Mouse (Mus musculus) lung, adult 2 months (tissue): Measurements from ENCODE around the gene Myh8. TPM values are rescaled to one million over a fixed set of nuclear protein-coding genes. Genes with fewer than 3 reads are reported as not detected.

Experiments used
- DNase-seq: peaks from one replicate; pipeline ENCODE4 v3.0.0; 2022
- H3K4me1 ChIP-seq: fragments of 200-500 bp; 2 replicates; pipeline ENCODE4 v1.6.1; 2011; ENCODE audit warnings: low read length; ENCODE audit not compliant: control insufficient read depth, insufficient read depth
- H3K4me3 ChIP-seq: fragments of 200-500 bp; replicated peaks from 2 replicates; pipeline ENCODE3; 2011; ENCODE audit warnings: low read depth, mild to moderate bottlenecking, control low read depth, low read length; ENCODE audit errors: extremely low read depth
- CTCF ChIP-seq: fragments of 200-500 bp; IDR thresholded peaks from 2 replicates; pipeline ENCODE4 v1.5.1; 2011; ENCODE audit warnings: mild to moderate bottlenecking, low read length, control low read depth; ENCODE audit not compliant: insufficient read depth
- POLR2A ChIP-seq: fragments of 200-500 bp; IDR thresholded peaks from 2 replicates; pipeline ENCODE4 v1.6.1; 2011; ENCODE audit warnings: low read depth, mild to moderate bottlenecking, control low read depth, low read length, borderline replicate concordance; ENCODE audit errors: extremely low read depth
- WGBS: fragments of 180-500 bp; shearing (Covaris S2); methylation state at CpG from one replicate; pipeline ENCODE4 v1.1.7; 2018; 5-methylcytosine and 5-hydroxymethylcytosine counted together
- polyA plus RNA-seq: library from polyadenylated mRNA; depleted of rRNA; stranded (reverse); fragments of >200 nt; gene quantifications from 2 replicates; pipeline ENCODE4 v1.2.3, GENCODE M21; 2012; rRNA removed

The Myh8 gene
- polyA plus RNA-seq, 1 experiment = 41.6 TPM

GRCm38 (mm10) chr11:67350153-67350768 is 73.3 kb downstream of the Myh8 start:
- WGBS = 47% methylated on average over 14 of the region's 14 CpGs
- no peak overlapping the region for H3K4me3 ChIP-seq
- TF ChIP-seq CTCF = peak; percentile 88
- TF ChIP-seq POLR2A = no peak
- no peaks in the 10 kb centered on the region for H3K4me1 ChIP-seq
- peak; percentile 57 for DNase-seq

- no peak for DNase-seq
- 49% methylated on average over 4 of the region's 4 CpGs for WGBS
- Histone ChIP-seq H3K4me1 (no peaks in the 10 kb centered on the region), H3K4me3 (no peak overlapping the region)
- TF ChIP-seq CTCF = no peak
- no peak for TF ChIP-seq POLR2A
Measured at GRCm38 (mm10) chr11:67353011-67353410, 76.1 kb downstream of the Myh8 start.

- whole genome bisulfite sequencing = 56% methylated on average over 10 of the region's 10 CpGs
- no peak for DNase-seq
- Histone ChIP-seq H3K4me3 (no peak overlapping the region), H3K4me1 (no peaks in the 10 kb centered on the region)
- TF ChIP-seq POLR2A = no peak
- TF ChIP-seq CTCF = no peak
Measured at GRCm38 (mm10) chr11:67358031-67358430, 81.1 kb downstream of the Myh8 start.

Other genes with a start within 250 kb of the Myh8 start
- 10.2 and 16.6 TPM in 2 replicates for gene Adprm, start 224.5 kb upstream of the Myh8 start, polyA plus RNA-seq
- gene Sco1, start 224.5 kb upstream of the Myh8 start, polyA plus RNA-seq = 2.8 and 3.5 TPM in 2 replicates
- gene Myh3, start 198.8 kb upstream of the Myh8 start, polyA plus RNA-seq = 0.08 TPM in 1 of 2 replicates, not detected in the other
- gene Myh2, start 106.1 kb upstream of the Myh8 start, polyA plus RNA-seq = 1.2 TPM in 1 of 2 replicates, not detected in the other
- gene Myh1, start 77.1 kb upstream of the Myh8 start, polyA plus RNA-seq = 0.02 and 51.3 TPM in 2 replicates
- 1.8 TPM in 1 of 2 replicates, not detected in the other for gene Myh4, start 39.1 kb upstream of the Myh8 start, polyA plus RNA-seq
- gene Myh13, start 44.5 kb downstream of the Myh8 start, polyA plus RNA-seq = 0.46 and 0.69 TPM in 2 replicates
- gene Gas7, start 178.3 kb downstream of the Myh8 start, polyA plus RNA-seq = 11.9 and 14.3 TPM in 2 replicates